Mouse (Mus musculus) c-Kit-positive CD71-positive TER-119-positive erythroid progenitor cells, embryonic 14.5 days (primary cell): ENCODE results near the gene Uggt1.

Source experiments
- DNase-seq: peaks from one replicate; pipeline ENCODE4 v3.0.0-alpha.2; 2013; ENCODE audit warnings: low spot score

The Uggt1 gene

GRCm38 (mm10) chr1:36114844-36115243 lies 129.7 kb downstream of the Uggt1 start:
- no peak for DNase-seq

GRCm38 (mm10) chr1:36113670-36114069 lies 130.8 kb downstream of the Uggt1 start:
- no peak for DNase-seq

- DNase-seq: no peak
Observed at GRCm38 (mm10) chr1:36112665-36113064, 131.9 kb downstream of the Uggt1 start.

GRCm38 (mm10) chr1:36109987-36110386 lies 134.5 kb downstream of the Uggt1 start:
- DNase-seq: no peak

- DNase-seq: no peak
Observed at GRCm38 (mm10) chr1:36105917-36106706, 138.4 kb downstream of the Uggt1 start.

GRCm38 (mm10) chr1:36100371-36100770 lies 144.1 kb downstream of the Uggt1 start:
- DNase-seq: no peak

GRCm38 (mm10) chr1:36098432-36098831 lies 146.1 kb downstream of the Uggt1 start:
- no peak for DNase-seq

- DNase-seq: peak; percentile 84
Observed at GRCm38 (mm10) chr1:36095423-36096272, 148.9 kb downstream of the Uggt1 start.

- DNase-seq: no peak
Observed at GRCm38 (mm10) chr1:36093741-36094140, 150.8 kb downstream of the Uggt1 start.

GRCm38 (mm10) chr1:36091246-36091645 lies 153.3 kb downstream of the Uggt1 start:
- peak; percentile 97 for DNase-seq

- peak; percentile 72 for DNase-seq
Observed at GRCm38 (mm10) chr1:36090722-36091110, 153.8 kb downstream of the Uggt1 start.
